Mouse (Mus musculus): Measurements from ENCODE around the gene Eef2k. TPM values are rescaled to one million over a fixed set of nuclear protein-coding genes. Genes with fewer than 3 reads are reported as not detected.

Eef2k gene
- total RNA-seq, 1 experiment, result 13.6 TPM

GRCm38 (mm10) chr7:120839786-120840185, 2.8 kb upstream of the Eef2k start:
- peaks cover 2 to 4% of the 10 kb centered on the region in 2 experiments; a peak in 2 of 4 replicates for H3K4me1 ChIP-seq (ENCODE audit: control insufficient read depth in 2 of 2, insufficient read depth in 2 of 2, low read length in 2 of 2, poor library complexity in 1 of 2)
- no peaks in the 10 kb centered on the region for H3K36me3 ChIP-seq (ENCODE audit: control insufficient read depth, insufficient read depth, low read length, poor library complexity, severe bottlenecking)
- no peak overlapping the region for H3K9ac ChIP-seq (ENCODE audit: insufficient read depth, low read depth, low read length, poor library complexity, severe bottlenecking)
- no peak overlapping the region for H3K27ac ChIP-seq (ENCODE audit: insufficient read depth, low read depth, low read length, poor library complexity, severe bottlenecking)
- in situ Hi-C loops (cut with MboI; ENCODE audit: low sequenced_read_pairs in 2 of 2, unreplicated experiment in 2 of 2), result loop anchor here (5.0 to 10.0 kb wide), 2 partner anchors 73 to 75 kb away; partner anchors contain the start of gene Polr3e (in 1 of the 2)
- TF ChIP-seq ZC3H11A (IDR thresholded peaks at IDR 0.05; ENCODE audit: borderline replicate concordance, low read depth, low read length) (no peak), CHD2 (IDR thresholded peaks at IDR 0.05; ENCODE audit: low read depth, low read length) (no peak), ZNF384 (IDR thresholded peaks at IDR 0.05; ENCODE audit: low read depth, low read length) (no peak)
- no peak overlapping the region for H3K4me3 ChIP-seq (ENCODE audit: insufficient read depth in 1 of 2, low read depth in 1 of 2, low read length in 2 of 2, poor library complexity in 1 of 2, severe bottlenecking in 1 of 2)
- DNase-seq (ENCODE audit: low read depth, low spot score), result no peak
- H3K9me3 ChIP-seq (ENCODE audit: control insufficient read depth, insufficient read depth, low read depth, low read length), result no peaks in the 10 kb centered on the region

DNA sequence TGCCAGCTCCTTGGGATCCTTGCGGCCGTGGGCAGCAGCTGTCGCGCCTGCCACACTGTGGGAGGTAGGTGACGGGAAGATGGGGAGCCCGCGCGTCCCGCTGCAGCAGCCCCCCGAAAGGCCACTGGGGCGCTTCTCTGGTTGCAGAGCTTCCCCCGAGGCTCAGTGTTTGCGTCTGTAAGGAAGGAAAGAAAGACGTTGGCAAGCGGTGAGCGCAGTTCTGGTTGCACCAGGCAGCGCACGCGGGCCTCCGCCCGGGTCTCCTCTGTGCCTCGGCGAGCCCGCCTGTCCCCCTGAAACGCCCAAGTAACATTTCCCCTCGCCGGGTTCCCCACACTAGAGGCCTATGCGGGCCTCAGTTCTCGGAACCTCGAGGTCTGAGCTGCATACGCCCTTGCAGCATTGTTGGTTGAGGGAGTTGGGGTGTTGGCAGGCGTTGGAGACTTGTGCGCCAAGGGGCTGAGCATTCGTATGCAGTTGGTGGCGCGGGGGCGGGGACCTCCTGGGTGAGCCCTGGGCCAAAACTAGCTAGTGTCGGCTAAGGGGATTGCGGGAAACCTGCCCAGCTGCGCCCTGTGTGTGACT, 498 bp downstream of the Eef2k start:
- peak overlapping the region; percentile 66 for H3K9ac ChIP-seq (ENCODE audit: insufficient read depth, low read depth, low read length, poor library complexity, severe bottlenecking)
- peak overlapping the region; percentile 74 to 79 for H3K4me3 ChIP-seq (ENCODE audit: insufficient read depth in 1 of 2, low read depth in 1 of 2, low read length in 2 of 2, poor library complexity in 1 of 2, severe bottlenecking in 1 of 2)
- in situ Hi-C loops (cut with MboI; ENCODE audit: low sequenced_read_pairs in 2 of 2, unreplicated experiment in 2 of 2), result loop anchor here (5.0 to 10.0 kb wide), 2 partner anchors 69 to 72 kb away; partner anchors contain the start of gene Polr3e (in 1 of the 2)
- peaks cover 6 to 8% of the 10 kb centered on the region in 2 experiments; a peak in 3 of 4 replicates for H3K4me1 ChIP-seq (ENCODE audit: control insufficient read depth in 2 of 2, insufficient read depth in 2 of 2, low read length in 2 of 2, poor library complexity in 1 of 2)
- H3K9me3 ChIP-seq (ENCODE audit: control insufficient read depth, insufficient read depth, low read depth, low read length), result no peaks in the 10 kb centered on the region
- no peaks in the 10 kb centered on the region for H3K36me3 ChIP-seq (ENCODE audit: control insufficient read depth, insufficient read depth, low read length, poor library complexity, severe bottlenecking)
- H3K27ac ChIP-seq (ENCODE audit: insufficient read depth, low read depth, low read length, poor library complexity, severe bottlenecking), result no peak overlapping the region
- TF ChIP-seq MAFK (IDR thresholded peaks at IDR 0.05; ENCODE audit: insufficient read depth, low read depth, low read length), result no peak
- TF ChIP-seq CHD2 (IDR thresholded peaks at IDR 0.05; ENCODE audit: low read depth, low read length), result no peak
- TF ChIP-seq ZC3H11A (IDR thresholded peaks at IDR 0.05; ENCODE audit: borderline replicate concordance, low read depth, low read length), result no peak
- no peak for TF ChIP-seq HCFC1 (IDR thresholded peaks at IDR 0.05; ENCODE audit: borderline replicate concordance, insufficient read depth, low read length)
- no peak for TF ChIP-seq ZNF384 (IDR thresholded peaks at IDR 0.05; ENCODE audit: low read depth, low read length)
- no peak for DNase-seq (ENCODE audit: low read depth, low spot score)

DNA sequence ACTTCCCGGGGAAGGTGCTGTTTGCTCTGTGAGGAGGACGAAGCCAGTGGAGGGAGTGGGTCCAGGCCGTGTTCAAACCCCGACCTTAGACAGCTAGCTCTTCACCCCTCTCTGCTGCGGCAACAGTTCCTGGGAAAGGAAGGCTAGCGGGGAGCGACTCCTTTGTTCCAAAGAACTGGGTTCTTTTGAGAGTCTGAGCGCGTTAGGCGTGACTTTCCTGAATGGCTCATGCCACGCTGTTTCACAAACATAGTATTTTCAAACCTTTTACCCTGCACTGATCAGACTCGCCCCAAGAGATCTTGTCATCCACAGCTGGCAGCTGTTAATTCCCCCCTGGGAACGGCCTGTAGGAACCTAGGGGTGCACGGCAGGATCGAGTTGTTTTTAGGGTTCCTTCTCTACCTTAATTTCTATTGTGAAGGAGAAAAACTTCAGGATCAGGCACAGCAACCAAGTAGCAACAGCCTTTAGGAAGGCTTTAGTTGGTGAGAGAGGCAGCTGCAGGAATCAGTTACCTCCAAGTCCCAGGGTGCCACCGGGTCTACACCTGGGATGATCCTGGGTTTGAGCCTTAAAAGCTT, 1.3 kb downstream of the Eef2k start:
- TF ChIP-seq HCFC1 (IDR thresholded peaks at IDR 0.05; ENCODE audit: borderline replicate concordance, insufficient read depth, low read length), result no peak
- TF ChIP-seq ZNF384 (IDR thresholded peaks at IDR 0.05; ENCODE audit: low read depth, low read length), result no peak
- no peak for TF ChIP-seq CHD2 (IDR thresholded peaks at IDR 0.05; ENCODE audit: low read depth, low read length)
- no peak for TF ChIP-seq MAFK (IDR thresholded peaks at IDR 0.05; ENCODE audit: insufficient read depth, low read depth, low read length)
- no peak for TF ChIP-seq ZC3H11A (IDR thresholded peaks at IDR 0.05; ENCODE audit: borderline replicate concordance, low read depth, low read length)
- Histone ChIP-seq H3K4me1 (ENCODE audit: control insufficient read depth in 2 of 2, insufficient read depth in 2 of 2, low read length in 2 of 2, poor library complexity in 1 of 2) (peaks cover 6 to 8% of the 10 kb centered on the region in 2 experiments; a peak in 3 of 4 replicates), H3K4me3 (ENCODE audit: insufficient read depth in 1 of 2, low read depth in 1 of 2, low read length in 2 of 2, poor library complexity in 1 of 2, severe bottlenecking in 1 of 2) (peak overlapping the region; percentile 74 to 79), H3K36me3 (ENCODE audit: control insufficient read depth, insufficient read depth, low read length, poor library complexity, severe bottlenecking) (no peaks in the 10 kb centered on the region), H3K9me3 (ENCODE audit: control insufficient read depth, insufficient read depth, low read depth, low read length) (no peaks in the 10 kb centered on the region), H3K27ac (ENCODE audit: insufficient read depth, low read depth, low read length, poor library complexity, severe bottlenecking) (no peak overlapping the region), H3K9ac (ENCODE audit: insufficient read depth, low read depth, low read length, poor library complexity, severe bottlenecking) (peak overlapping the region; percentile 66; the same call in 1 of the 2 replicates)
- in situ Hi-C loops (cut with MboI; ENCODE audit: low sequenced_read_pairs in 2 of 2, unreplicated experiment in 2 of 2), result loop anchor here (5.0 to 10.0 kb wide), 2 partner anchors 68 to 71 kb away; partner anchors contain the start of gene Polr3e (in 1 of the 2)
- DNase-seq (ENCODE audit: low read depth, low spot score), result no peak

GRCm38 (mm10) chr7:120844689-120845088, 2.1 kb downstream of the Eef2k start:
- Histone ChIP-seq H3K4me3 (ENCODE audit: insufficient read depth in 1 of 2, low read depth in 1 of 2, low read length in 2 of 2, poor library complexity in 1 of 2, severe bottlenecking in 1 of 2) (peak overlapping the region; percentile 74 to 79; a peak in 3 of 4 replicates), H3K4me1 (ENCODE audit: control insufficient read depth in 2 of 2, insufficient read depth in 2 of 2, low read length in 2 of 2, poor library complexity in 1 of 2) (peaks cover 6 to 8% of the 10 kb centered on the region in 2 experiments; a peak in 3 of 4 replicates), H3K27ac (ENCODE audit: insufficient read depth, low read depth, low read length, poor library complexity, severe bottlenecking) (no peak overlapping the region), H3K9ac (ENCODE audit: insufficient read depth, low read depth, low read length, poor library complexity, severe bottlenecking) (no peak overlapping the region), H3K9me3 (ENCODE audit: control insufficient read depth, insufficient read depth, low read depth, low read length) (no peaks in the 10 kb centered on the region), H3K36me3 (ENCODE audit: control insufficient read depth, insufficient read depth, low read length, poor library complexity, severe bottlenecking) (no peaks in the 10 kb centered on the region)
- no peak for TF ChIP-seq MAFK (IDR thresholded peaks at IDR 0.05; ENCODE audit: insufficient read depth, low read depth, low read length)
- TF ChIP-seq CHD2 (IDR thresholded peaks at IDR 0.05; ENCODE audit: low read depth, low read length), result no peak
- no peak for TF ChIP-seq ZNF384 (IDR thresholded peaks at IDR 0.05; ENCODE audit: low read depth, low read length)
- no peak for TF ChIP-seq HCFC1 (IDR thresholded peaks at IDR 0.05; ENCODE audit: borderline replicate concordance, insufficient read depth, low read length)
- no peak for TF ChIP-seq ZC3H11A (IDR thresholded peaks at IDR 0.05; ENCODE audit: borderline replicate concordance, low read depth, low read length)
- DNase-seq (ENCODE audit: low read depth, low spot score), result no peak
- in situ Hi-C loops (cut with MboI; ENCODE audit: low sequenced_read_pairs in 2 of 2, unreplicated experiment in 2 of 2), result loop anchor here (5.0 to 10.0 kb wide), 2 partner anchors 68 to 70 kb away; partner anchors contain the start of gene Polr3e (in 1 of the 2)
